Mouse (Mus musculus) embryo, embryonic 9.5 days (tissue): ENCODE measurements at regions not wholly inside any gene's neighbourhood (a gene's known extent, or its start where the extent isn't known, plus 50 kb on each side); places are given as distances from the start of the nearest gene placed in this dataset.

Source experiments
- DNase-seq: peaks from one replicate; pipeline ENCODE4 v3.0.0-alpha.2; 2017; ENCODE audit errors: extremely low spot score

- DNase-seq: no peak
These were observed 2160.6 kb upstream of the Gm7489 start for GRCm38 (mm10) chr15:51724127-51724526.

GRCm38 (mm10) chr15:51725457-51725856 lies 2159.2 kb upstream of the Gm7489 start:
- no peak for DNase-seq

- DNase-seq: no peak
These were observed 2154.6 kb upstream of the Gm7489 start for GRCm38 (mm10) chr15:51730106-51730505.

- DNase-seq: no peak
These were observed 2153.8 kb upstream of the Gm7489 start for GRCm38 (mm10) chr15:51730805-51731412.

GRCm38 (mm10) chr15:51734194-51734593 lies 2150.5 kb upstream of the Gm7489 start:
- DNase-seq: no peak
